Mouse (Mus musculus): ENCODE results near the gene Olfr1395.

Olfr1395 gene
- long read RNA-seq, experiment 1: 0 reads
- long read RNA-seq, experiment 2: 0 reads

GRCm38 (mm10) chr11:49141974-49142373, at the start of gene Olfr1395:
TSS of gene Olfr1395 (plus strand) at chr11:49142274.
- intact Hi-C loops (cut with DNase I): no loop called here

GRCm38 (mm10) chr11:49092786-49093185, 49.3 kb upstream of the Olfr1395 start:
- intact Hi-C loops (cut with DNase I): no loop called here

- intact Hi-C loops (cut with DNase I): no loop called here
These were observed 48.0 kb upstream of the Olfr1395 start for GRCm38 (mm10) chr11:49093861-49094660.

- intact Hi-C loops (cut with DNase I): no loop called here
These were observed 46.7 kb upstream of the Olfr1395 start for GRCm38 (mm10) chr11:49095367-49095766.

- intact Hi-C loops (cut with DNase I): loop anchor here (5.0 kb wide), 1 partner anchor 308 kb away; no protein-coding TSS in a partner anchor
These were observed 41.7 kb upstream of the Olfr1395 start for GRCm38 (mm10) chr11:49100409-49100808.

- intact Hi-C loops (cut with DNase I): loop anchor here (5.0 kb wide), 1 partner anchor 309 kb away; no protein-coding TSS in a partner anchor
These were observed 40.6 kb upstream of the Olfr1395 start for GRCm38 (mm10) chr11:49101500-49101899.

- intact Hi-C loops (cut with DNase I): loop anchor here (2.0 to 5.0 kb wide), 2 partner anchors 228 to 311 kb away; no protein-coding TSS in a partner anchor
These were observed 38.9 kb upstream of the Olfr1395 start for GRCm38 (mm10) chr11:49103047-49103693.

- intact Hi-C loops (cut with DNase I): loop anchor here (5.0 kb wide), 2 partner anchors 167 to 328 kb away; no protein-coding TSS in a partner anchor
These were observed 36.3 kb upstream of the Olfr1395 start for GRCm38 (mm10) chr11:49105752-49106151.

- intact Hi-C loops (cut with DNase I): loop anchor here (5.0 kb wide), 2 partner anchors 164 to 331 kb away; no protein-coding TSS in a partner anchor
These were observed 34.2 kb upstream of the Olfr1395 start for GRCm38 (mm10) chr11:49107650-49108537.

- intact Hi-C loops (cut with DNase I): loop anchor here (5.0 kb wide), 2 partner anchors 163 to 332 kb away; no protein-coding TSS in a partner anchor
These were observed 33.2 kb upstream of the Olfr1395 start for GRCm38 (mm10) chr11:49108833-49109232.

- intact Hi-C loops (cut with DNase I): no loop called here
These were observed 31.1 kb upstream of the Olfr1395 start for GRCm38 (mm10) chr11:49111000-49111399.

GRCm38 (mm10) chr11:49112624-49113219, 29.4 kb upstream of the Olfr1395 start:
- intact Hi-C loops (cut with DNase I): no loop called here

GRCm38 (mm10) chr11:49114158-49114557, 27.9 kb upstream of the Olfr1395 start:
- intact Hi-C loops (cut with DNase I): no loop called here

- intact Hi-C loops (cut with DNase I): no loop called here
These were observed 27.3 kb upstream of the Olfr1395 start, which contains the start of gene Olfr1396 for GRCm38 (mm10) chr11:49114774-49115173. TSS of gene Olfr1396 (minus strand) at chr11:49114874.

- intact Hi-C loops (cut with DNase I): no loop called here
These were observed 22.4 kb upstream of the Olfr1395 start for GRCm38 (mm10) chr11:49119635-49120034.

GRCm38 (mm10) chr11:49124169-49124568, 17.9 kb upstream of the Olfr1395 start:
- intact Hi-C loops (cut with DNase I): no loop called here

- intact Hi-C loops (cut with DNase I): no loop called here
These were observed 12.0 kb downstream of the Olfr1395 start, which contains the start of gene Olfr1394 for GRCm38 (mm10) chr11:49154077-49154476. TSS of gene Olfr1394 (plus strand) at chr11:49154377.

GRCm38 (mm10) chr11:49156821-49157814, 15.0 kb downstream of the Olfr1395 start:
- intact Hi-C loops (cut with DNase I): no loop called here
